Comparison of ENCODE assay signal across 21 mouse cellular contexts in the genomic region with DNA sequence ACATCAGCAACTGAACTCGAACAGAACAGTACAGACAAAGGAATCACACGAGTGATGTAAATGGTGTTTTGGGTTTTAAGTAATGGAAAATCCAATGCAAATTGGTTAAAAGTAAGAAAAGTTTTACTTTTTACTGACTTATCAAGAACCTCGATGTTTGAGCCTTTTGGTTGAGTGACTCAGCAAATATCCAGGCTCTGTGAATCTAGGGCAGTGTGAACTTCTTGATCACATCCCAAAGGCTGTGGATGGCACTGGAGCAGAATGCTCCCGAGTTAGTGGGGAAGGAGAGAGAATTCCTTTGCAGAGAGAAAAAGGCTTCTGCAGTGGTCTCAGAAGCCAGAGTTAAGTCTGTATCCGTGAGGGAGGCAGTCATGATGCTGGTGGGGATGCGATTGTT. TPM values are rescaled to one million over a fixed set of nuclear protein-coding genes. Genes with fewer than 3 reads are reported as not detected.
A peak's percentile ranks its signal among the peaks of the same experiment; 100 is the strongest.
DNase-seq lines count a peak whose midpoint lies in the region; ATAC-seq lines count a peak whose summit lies in the region.
"Had no signal": no experiment of that assay in that cellular context is flagged by ENCODE, and none has a peak within 500 bp of the region (broad histone marks: within the 10 kb centered on the region; RNA-seq: fewer than 3 reads in every experiment).

No protein-coding gene starts in this region.

- H3K4me3 ChIP-seq in limb, embryonic 10.5 days: no peak overlapping the region
- 0 out of 2 replicates have a peak overlapping the region, but pooled peaks have one; percentile 13 for H3K4me3 ChIP-seq in liver, embryonic 16.5 days (ENCODE audit: low read depth, low read length)
- H3K4me3 ChIP-seq: heart, adult 2 months; heart, embryonic 15.5 days; hindbrain, embryonic 10.5 days had no signal

- peak overlapping the region; percentile 53 for H3K4me2 ChIP-seq in liver, embryonic 16.5 days (ENCODE audit: low read depth, low read length)
- H3K4me2 ChIP-seq: heart, embryonic 15.5 days; lung, embryonic 14.5 days had no signal

- peaks cover 47% of the 10 kb centered on the region for H3K4me1 ChIP-seq in limb, embryonic 10.5 days
- peaks cover 31% of the 10 kb centered on the region for H3K4me1 ChIP-seq in liver, embryonic 16.5 days (ENCODE audit: control insufficient read depth, low read depth, low read length)

- H3K27me3 ChIP-seq in limb, embryonic 10.5 days (ENCODE audit: low read depth, poor library complexity, severe bottlenecking): no peaks in the 10 kb centered on the region
- no peaks in the 10 kb centered on the region for H3K27me3 ChIP-seq in liver, embryonic 16.5 days (ENCODE audit: control insufficient read depth, insufficient read depth, low read depth, low read length)
- H3K27me3 ChIP-seq: heart, embryonic 15.5 days had no signal

- 0 out of 2 replicates have a peak overlapping the region, but pooled peaks have one; percentile 30 for H3K27ac ChIP-seq in limb, embryonic 10.5 days
- peak overlapping the region; percentile 63 for H3K27ac ChIP-seq in liver, embryonic 16.5 days (ENCODE audit: low read length)
- H3K27ac ChIP-seq: heart, adult 2 months; heart, embryonic 15.5 days; hindbrain, embryonic 10.5 days had no signal

- no peaks in the 10 kb centered on the region for H3K9me3 ChIP-seq in limb, embryonic 10.5 days (replicated peaks)
- H3K9me3 ChIP-seq in liver, embryonic 16.5 days (replicated peaks; ENCODE audit: control insufficient read depth, low read length): no peaks in the 10 kb centered on the region
- H3K9me3 ChIP-seq: heart, embryonic 15.5 days; hindbrain, embryonic 10.5 days had no signal

- DNase-seq in Muller cell, postnatal 12 days (ENCODE audit: inconsistent ontology term): peak; percentile 63
- DNase-seq in brain, adult 2 months (ENCODE audit: low read depth, low spot score): peak; percentile 75
- DNase-seq in limb, embryonic 10.5 days (ENCODE audit: low spot score): no peak
- no peak for DNase-seq in cerebellum, postnatal 4 days (ENCODE audit: low spot score in 2 of 2)
- DNase-seq in lung, postnatal 10 days: no peak
- DNase-seq in thymus, postnatal 25 days: no peak
- DNase-seq: adrenal gland, postnatal 14 days; cerebellum, postnatal 10 days; forebrain, postnatal 0 days; heart, adult 2 months; kidney, adult 8-10 months; kidney, postnatal 25 days; layer of hippocampus, postnatal 36 days; left cerebral cortex, postnatal 4 days; lung, embryonic 14.5 days; right cerebral cortex, adult 18-20 months; thymus, adult 18-20 months had no signal

- ATAC-seq in liver, embryonic 16.5 days (ENCODE audit: low read depth): peak; percentile 77
- ATAC-seq: forebrain, postnatal 0 days; midbrain, embryonic 16.5 days had no signal

- H3K36me3 ChIP-seq in limb, embryonic 10.5 days: no peaks in the 10 kb centered on the region
- H3K36me3 ChIP-seq in liver, embryonic 16.5 days (ENCODE audit: control insufficient read depth, insufficient read depth): no peaks in the 10 kb centered on the region
- H3K36me3 ChIP-seq: heart, embryonic 15.5 days; hindbrain, embryonic 10.5 days had no signal

- WGBS in limb, embryonic 10.5 days: 79% methylated on average over 6 of the region's 6 CpGs
- WGBS in liver, embryonic 16.5 days (ENCODE audit: insufficient replicate concordance): 47% methylated on average over 6 of the region's 6 CpGs

- H3K9ac ChIP-seq in liver, embryonic 16.5 days (ENCODE audit: low read depth, low read length): no peak overlapping the region
- H3K9ac ChIP-seq: forebrain, postnatal 0 days; heart, embryonic 15.5 days; lung, embryonic 14.5 days had no signal

RNA-seq across cellular contexts. Expression of a gene that starts 14.7 kb away (rescaled TPM):
- polyA plus RNA-seq in limb, embryonic 10.5 days (2016; fragmentation: Nextera tagmentation; extraction: Ambion mirVana): 10.8 and 14.3 TPM in 2 replicates
- polyA plus RNA-seq in liver, embryonic 16.5 days (2015; fragmentation: Nextera tagmentation; extraction: Ambion mirVana): 6.7 and 7.1 TPM in 2 replicates

Comparison
In these comparisons a context has a peak if more than half of its experiments do, and no peak if none do; other contexts are left out.
1. DNase-seq: peak in Muller cell, postnatal 12 days (single experiment) and brain, adult 2 months (single experiment); none in limb, embryonic 10.5 days (single experiment), cerebellum, postnatal 4 days (0 of 2), lung, postnatal 10 days (single experiment) and thymus, postnatal 25 days (single experiment).